Mouse (Mus musculus) cerebellum, adult 18-20 months (tissue): ENCODE results near the gene Anapc1.

ENCODE experiments used
- DNase-seq, 2 experiments: peaks; one replicate each; pipeline ENCODE4 v3.0.0; 2021

Anapc1 gene

DNA sequence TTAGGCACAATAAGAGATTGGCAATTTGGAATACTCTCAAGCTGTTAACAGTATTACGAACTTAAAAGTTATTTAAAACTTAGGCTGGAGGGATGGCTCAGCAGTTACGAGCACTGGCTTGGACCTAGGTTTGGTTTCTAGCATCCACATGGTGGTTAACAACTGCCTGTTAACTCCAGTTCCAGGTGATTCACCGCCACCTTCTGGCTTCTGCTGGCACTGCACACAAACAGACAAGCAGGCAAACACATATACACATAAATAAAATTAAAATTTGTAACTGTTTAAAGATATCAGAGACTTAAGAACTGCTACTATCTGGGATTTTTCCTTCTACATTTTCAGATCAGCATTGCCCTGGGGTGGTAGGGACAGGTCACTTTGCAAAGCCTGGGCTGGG is 123.0 kb downstream of the Anapc1 start:
- DNase-seq: no peak
